16 mouse cellular contexts compared by ENCODE assay signal in the genomic region with DNA sequence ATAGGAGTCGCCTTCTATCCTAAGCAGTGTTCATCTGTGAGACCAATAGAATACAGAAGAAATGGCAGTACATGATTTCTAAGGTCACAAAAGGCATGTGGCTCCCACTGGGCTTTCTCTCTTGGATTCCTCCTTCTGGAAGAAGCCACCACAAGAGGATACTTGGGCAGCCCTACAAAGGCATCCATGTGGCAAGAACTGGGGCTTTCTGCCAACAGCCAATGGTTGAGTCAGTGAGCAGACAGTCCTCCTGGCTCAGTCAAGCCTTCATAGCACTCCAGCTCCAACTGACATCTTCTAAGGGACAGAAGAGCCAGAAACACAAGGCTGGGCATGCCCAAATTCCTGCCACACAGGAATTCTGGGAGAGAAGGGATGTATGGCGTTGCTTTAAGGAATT.
DNase-seq lines count a peak whose midpoint lies in the region; ATAC-seq and TF ChIP-seq lines count a peak whose summit lies in the region.
"Had no signal": no experiment of that assay in that cellular context is flagged by ENCODE, and none has a peak within 500 bp of the region (broad histone marks: within the 10 kb centered on the region; RNA-seq: fewer than 3 reads in every experiment).

No protein-coding gene starts in this region.

- no peaks in the 10 kb centered on the region for H3K4me1 ChIP-seq in kidney, embryonic 16.5 days (ENCODE audit: insufficient read depth, low read length)
- no peaks in the 10 kb centered on the region for H3K4me1 ChIP-seq in forebrain, embryonic 12.5 days
- H3K4me1 ChIP-seq: embryonic facial prominence, embryonic 10.5 days; forebrain, embryonic 13.5 days; midbrain, embryonic 10.5 days had no signal

- peak; percentile 20 to 32 for DNase-seq in heart, postnatal 10 days
- DNase-seq in heart, postnatal 4 days: no peak
- peak; percentile 42 for DNase-seq in adrenal gland, postnatal 25 days
- DNase-seq in gastrocnemius, postnatal 14 days: peak; percentile 44
- DNase-seq in frontal cortex, postnatal 36 days (ENCODE audit: low spot score in 2 of 2): no peak
- DNase-seq: liver, postnatal 0 days; retina, postnatal 1 day; thymus, postnatal 25 days had no signal

- peaks cover 52% of the 10 kb centered on the region for H3K79me2 ChIP-seq in C2C12 (ENCODE audit: control insufficient read depth, insufficient read depth)

- H3K27me3 ChIP-seq in C2C12 (ENCODE audit: control insufficient read depth, insufficient read depth, insufficient read length): no peaks in the 10 kb centered on the region
- H3K27me3 ChIP-seq in kidney, embryonic 16.5 days (ENCODE audit: insufficient read depth, low read length): no peaks in the 10 kb centered on the region
- H3K27me3 ChIP-seq in forebrain, embryonic 12.5 days: no peaks in the 10 kb centered on the region
- H3K27me3 ChIP-seq: forebrain, embryonic 13.5 days had no signal

- H3K4me2 ChIP-seq in kidney, embryonic 16.5 days (replicated peaks; ENCODE audit: low read depth, low read length): no peak overlapping the region
- H3K4me2 ChIP-seq in forebrain, embryonic 12.5 days: no peak overlapping the region
- H3K4me2 ChIP-seq: forebrain, embryonic 13.5 days had no signal

- no peak overlapping the region for H3K9ac ChIP-seq in kidney, embryonic 16.5 days (replicated peaks; ENCODE audit: low read length)
- no peak overlapping the region for H3K9ac ChIP-seq in forebrain, embryonic 12.5 days
- H3K9ac ChIP-seq: forebrain, embryonic 13.5 days; liver, postnatal 0 days had no signal

- WGBS in kidney, embryonic 16.5 days: 89% methylated on average over 2 of the region's 2 CpGs
- WGBS in forebrain, embryonic 12.5 days: 89% methylated on average over 2 of the region's 2 CpGs

- ATAC-seq in kidney, embryonic 16.5 days (ENCODE audit: low FRiP score, low TSS enrichment): no peak
- ATAC-seq in forebrain, embryonic 12.5 days (ENCODE audit: low FRiP score): no peak
- ATAC-seq: forebrain, embryonic 13.5 days; intestine, postnatal 0 days; liver, postnatal 0 days had no signal

- peaks cover 21% of the 10 kb centered on the region for H3K79me3 ChIP-seq in C2C12 (ENCODE audit: low read depth)

- H3K27ac ChIP-seq in kidney, embryonic 16.5 days (ENCODE audit: low read length): no peak overlapping the region
- no peak overlapping the region for H3K27ac ChIP-seq in forebrain, embryonic 12.5 days
- H3K27ac ChIP-seq: embryonic facial prominence, embryonic 10.5 days; forebrain, embryonic 13.5 days; heart, adult 2 months; midbrain, embryonic 10.5 days had no signal

- no peaks in the 10 kb centered on the region for H3K9me3 ChIP-seq in kidney, embryonic 16.5 days (ENCODE audit: low read length)
- no peaks in the 10 kb centered on the region for H3K9me3 ChIP-seq in forebrain, embryonic 12.5 days
- H3K9me3 ChIP-seq: embryonic facial prominence, embryonic 10.5 days; forebrain, embryonic 13.5 days; midbrain, embryonic 10.5 days had no signal

- no peak overlapping the region for H3ac ChIP-seq in C2C12 (ENCODE audit: control insufficient read depth, insufficient read length, low read depth)

- TF ChIP-seq CTCF in C2C12 (IDR thresholded peaks at IDR 0.05; ENCODE audit: control insufficient read depth, insufficient read depth, insufficient read length): no peak

- intact Hi-C loops in heart, postnatal 10 days (cut with DNase I): no loop called here
- intact Hi-C loops in gastrocnemius, postnatal 14 days (cut with DNase I; ENCODE audit: low total_unique reads): no loop called here

- H3K36me3 ChIP-seq in C2C12 (ENCODE audit: control insufficient read depth, insufficient read depth): peaks cover 12% of the 10 kb centered on the region
- no peaks in the 10 kb centered on the region for H3K36me3 ChIP-seq in kidney, embryonic 16.5 days (ENCODE audit: insufficient read depth, low read length)
- H3K36me3 ChIP-seq in forebrain, embryonic 12.5 days (replicated peaks): 0 out of 2 replicates have a peak, but pooled peaks cover 4% of the 10 kb centered on the region

- no peak overlapping the region for H3K4me3 ChIP-seq in C2C12 (ENCODE audit: insufficient read depth, poor library complexity, severe bottlenecking)
- H3K4me3 ChIP-seq in kidney, embryonic 16.5 days (ENCODE audit: low read length): no peak overlapping the region
- H3K4me3 ChIP-seq in forebrain, embryonic 12.5 days (replicated peaks): no peak overlapping the region
- H3K4me3 ChIP-seq: embryonic facial prominence, embryonic 10.5 days; forebrain, embryonic 13.5 days; heart, adult 2 months; midbrain, embryonic 10.5 days had no signal

TF ChIP-seq in C2C12, 6 proteins besides CTCF, POLR2A, EP300 and RAD21:
- TF ChIP-seq MAX (IDR thresholded peaks at IDR 0.05): no peak
- TF ChIP-seq CEBPB (IDR thresholded peaks at IDR 0.05; ENCODE audit: low read depth): peak; percentile 71

Comparison
In these comparisons a context has a peak if more than half of its experiments do, and no peak if none do; other contexts are left out.
1. DNase-seq: peak in heart, postnatal 10 days (2 of 2), adrenal gland, postnatal 25 days (single experiment) and gastrocnemius, postnatal 14 days (single experiment); none in heart, postnatal 4 days (single experiment) and frontal cortex, postnatal 36 days (0 of 2).